Mouse (Mus musculus): Measurements from ENCODE around the gene Gm4791.

- no peak for TF ChIP-seq CTCF (IDR thresholded peaks at IDR 0.05; ENCODE audit: low read depth)
- TF ChIP-seq EP300 (optimal IDR thresholded peaks at IDR 0.05) = no peak
Measured at GRCm38 (mm10) chr9:47041569-47041968, 43.0 kb downstream of the Gm4791 start.
